Mouse (Mus musculus) heart, adult 2 months (tissue): ENCODE measurements around the gene Tor4a. TPM values are rescaled to one million over a fixed set of nuclear protein-coding genes. Genes with fewer than 3 reads are reported as not detected.

Source experiments
- DNase-seq, 2 experiments: peaks; one replicate each; pipeline ENCODE4 v3.0.0; 2021
- H3K27ac ChIP-seq: fragments of 200-600 bp; 2 replicates; pipeline ENCODE4 v1.8.1; 2022
- H3K27me3 ChIP-seq: fragments of 200-500 bp; 2 replicates; pipeline ENCODE4 v1.6.1; 2012; ENCODE audit warnings: mild to moderate bottlenecking, low read length, inconsistent platforms, mixed read lengths; ENCODE audit not compliant: control insufficient read depth, insufficient read depth
- H3K36me3 ChIP-seq: fragments of 200-500 bp; 2 replicates; pipeline ENCODE4 v1.6.1; 2012; ENCODE audit warnings: low read length, inconsistent platforms; ENCODE audit not compliant: control insufficient read depth, insufficient read depth
- H3K4me1 ChIP-seq: fragments of 200-500 bp; 2 replicates; pipeline ENCODE4 v1.6.1; 2011; ENCODE audit warnings: low read length; ENCODE audit not compliant: control insufficient read depth, insufficient read depth
- H3K4me3 ChIP-seq: fragments of 200-600 bp; 2 replicates; pipeline ENCODE4 v1.8.1; 2022
- H3K79me2 ChIP-seq: fragments of 200-500 bp; replicated peaks from 2 replicates; pipeline ENCODE4 v1.6.1; 2012; ENCODE audit warnings: mild to moderate bottlenecking, inconsistent platforms, low read length, moderate library complexity, mixed read lengths; ENCODE audit not compliant: control insufficient read depth, insufficient read depth
- H3K9ac ChIP-seq: fragments of 200-500 bp; 2 replicates; pipeline ENCODE4 v1.6.1; 2012; ENCODE audit warnings: low read depth, mild to moderate bottlenecking, control low read depth, inconsistent platforms, low read length, mixed read lengths
- CTCF ChIP-seq: fragments of 200-600 bp; IDR thresholded peaks from 2 replicates; pipeline ENCODE4 v1.8.1; 2022; ENCODE audit warnings: antibody characterized with exemption, mild to moderate bottlenecking, moderate library complexity
- EP300 ChIP-seq: fragments of 200-500 bp; IDR thresholded peaks from 2 replicates; pipeline ENCODE4 v1.6.1; 2011; ENCODE audit warnings: low read depth, low read length, control low read depth; ENCODE audit not compliant: insufficient read depth
- POLR2A ChIP-seq: fragments of 200-500 bp; IDR thresholded peaks from 2 replicates; pipeline ENCODE4 v1.6.1; 2011; ENCODE audit warnings: mild to moderate bottlenecking, low read depth, low read length, control low read depth; ENCODE audit not compliant: insufficient read depth
- WGBS: fragments of 180-500 bp; shearing (Covaris S2); methylation state at CpG from one replicate; pipeline ENCODE4 v1.1.7; 2018; 5-methylcytosine and 5-hydroxymethylcytosine counted together
- intact Hi-C: fragments of 180-260 bp; cut with DNase I; formaldehyde crosslinking; loops from one replicate; pipeline ENCODE4 v1.15.1; 2025
- polyA plus RNA-seq: library from polyadenylated mRNA; depleted of rRNA; stranded (reverse); fragments of >200 nt; gene quantifications from 2 replicates; pipeline ENCODE4 v1.2.3, GENCODE M21; 2012
- total RNA-seq, 2 experiments: library from RNA; stranded (reverse); gene quantifications; 2 replicates each; pipeline ENCODE4 v1.2.3; 2021

The Tor4a gene
- total and polyA plus RNA-seq, 3 experiments = 4.3 to 6.8 (median 4.9) TPM

DNA sequence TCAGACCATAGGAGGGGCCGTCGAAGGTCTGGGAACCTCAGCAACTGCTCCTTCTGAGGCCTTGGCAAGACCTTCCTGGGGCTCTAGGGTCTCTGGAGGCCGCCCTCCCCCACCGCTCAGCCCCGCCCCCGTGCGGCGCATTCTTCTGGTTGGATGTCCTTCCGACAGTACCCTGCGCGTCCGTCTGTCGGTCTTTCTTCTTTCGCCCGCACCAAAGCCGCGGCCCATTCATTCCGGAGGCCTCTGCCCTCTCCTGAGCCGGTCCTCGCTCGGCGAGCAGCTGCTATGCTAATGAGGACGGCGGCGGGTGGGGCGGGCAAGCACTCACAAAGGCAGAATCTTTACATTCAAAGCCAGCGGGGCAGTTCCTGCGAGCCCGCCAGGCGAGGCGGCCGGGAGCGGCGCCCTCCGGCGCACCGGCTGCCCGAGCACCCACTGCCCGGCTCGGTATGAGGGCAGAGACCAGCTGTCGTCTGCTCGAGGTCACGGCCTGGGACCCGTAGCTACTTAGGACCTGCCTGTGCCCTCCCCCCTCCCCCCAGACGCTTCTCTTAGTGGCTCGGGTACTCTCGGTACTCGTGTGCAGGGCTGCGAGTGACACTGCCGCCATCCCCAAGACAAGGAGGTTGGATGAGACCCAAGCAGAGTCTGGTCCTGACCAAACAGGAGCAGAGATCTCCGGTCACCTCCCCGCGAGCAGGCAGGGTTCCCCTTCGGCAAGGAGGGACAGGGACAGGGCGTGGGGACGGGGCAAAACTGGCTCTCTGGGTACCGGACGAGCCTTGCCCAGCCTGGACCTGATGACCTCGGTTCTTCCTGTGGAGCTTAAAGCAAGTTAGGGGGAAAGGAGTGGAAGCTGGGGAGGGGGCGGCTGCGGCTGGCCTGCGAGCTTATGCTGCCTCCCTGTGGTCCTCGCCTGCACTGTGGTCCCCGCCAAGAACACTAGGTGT is 10.8 kb downstream of the Tor4a start:
- DNase-seq = peak; percentile 64 to 73
- H3K27me3 ChIP-seq = no peaks in the 10 kb centered on the region
- TF ChIP-seq POLR2A (0 out of 2 replicates have a peak, but pooled peaks have one; percentile 8), CTCF (peak; percentile 66), EP300 (no peak)
- 4% methylated on average over 64 of the region's 64 CpGs for WGBS
- no peaks in the 10 kb centered on the region for H3K79me2 ChIP-seq
- peak overlapping the region; percentile 71 for H3K27ac ChIP-seq
- peak overlapping the region; percentile 68 for H3K9ac ChIP-seq
- H3K4me1 ChIP-seq = peaks cover 4% of the 10 kb centered on the region
- intact Hi-C loops = loop anchor here (1.0 kb wide), 1 partner anchor 59 kb away; no protein-coding TSS in a partner anchor
- peak overlapping the region; percentile 39 for H3K4me3 ChIP-seq
- no peaks in the 10 kb centered on the region for H3K36me3 ChIP-seq

DNA sequence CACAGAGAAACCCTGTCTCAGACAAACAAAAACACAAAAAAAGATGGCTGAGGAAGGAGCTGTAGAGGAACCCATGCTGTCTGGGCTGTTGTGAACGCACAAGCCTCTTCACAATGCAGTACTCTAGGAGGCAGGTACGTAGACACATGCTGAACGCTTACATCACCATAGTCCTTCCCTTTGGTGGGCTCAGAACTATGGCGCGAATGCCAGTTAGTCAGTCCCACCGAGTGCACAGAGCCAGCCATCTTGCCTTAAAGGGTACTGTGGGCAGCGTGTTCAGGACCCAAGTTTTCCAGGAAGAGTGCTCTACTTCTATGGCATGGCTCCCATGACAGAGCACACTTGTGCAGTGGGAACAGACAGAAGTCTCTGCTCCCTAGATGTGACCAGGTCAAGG is 12.2 kb downstream of the Tor4a start:
- DNase-seq = no peak
- intact Hi-C loops = loop anchor here (5.0 kb wide), 1 partner anchor 42 kb away; no protein-coding TSS in a partner anchor
- Histone ChIP-seq H3K4me3 (no peak overlapping the region), H3K27me3 (no peaks in the 10 kb centered on the region), H3K4me1 (peaks cover 4% of the 10 kb centered on the region), H3K27ac (peak overlapping the region; percentile 71; the same call in 1 of the 2 replicates), H3K9ac (no peak overlapping the region), H3K79me2 (no peaks in the 10 kb centered on the region), H3K36me3 (no peaks in the 10 kb centered on the region)
- 86% methylated on average over 7 of the region's 7 CpGs for WGBS
- TF ChIP-seq EP300 (no peak), POLR2A (no peak), CTCF (no peak)

GRCm38 (mm10) chr2:25183336-25183735 is 13.3 kb downstream of the Tor4a start:
- H3K4me1 ChIP-seq = peaks cover 8% of the 10 kb centered on the region
- no peak for TF ChIP-seq EP300
- TF ChIP-seq POLR2A = no peak
- TF ChIP-seq CTCF = no peak
- H3K27me3 ChIP-seq = no peaks in the 10 kb centered on the region
- DNase-seq = no peak
- H3K79me2 ChIP-seq = no peaks in the 10 kb centered on the region
- peak overlapping the region; percentile 61 for H3K4me3 ChIP-seq
- H3K9ac ChIP-seq = no peak overlapping the region
- 44% methylated on average over 2 of the region's 2 CpGs for WGBS
- peak overlapping the region; percentile 28 for H3K27ac ChIP-seq
- no peaks in the 10 kb centered on the region for H3K36me3 ChIP-seq
- intact Hi-C loops = loop anchor here (5.0 kb wide), 1 partner anchor 41 kb away; no protein-coding TSS in a partner anchor

DNA sequence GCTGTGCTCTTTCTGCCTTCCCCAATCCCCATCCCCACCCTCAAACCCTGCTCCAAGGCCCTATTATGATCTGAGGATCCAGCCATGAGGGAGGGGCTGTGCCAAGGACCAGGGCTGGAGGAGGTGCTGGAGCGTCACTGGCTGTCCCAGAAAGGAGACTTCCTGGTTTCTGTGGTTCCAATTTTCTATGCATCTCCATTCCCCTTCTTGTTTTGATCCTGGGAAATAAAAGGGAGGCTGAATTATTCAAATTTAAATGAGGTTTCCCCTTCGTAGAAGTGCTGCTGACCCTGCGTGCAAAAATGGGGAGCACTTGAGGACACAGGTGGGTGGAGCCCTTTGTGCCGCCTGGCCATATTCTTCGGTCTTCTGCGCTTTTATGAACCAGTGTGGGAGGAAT is 14.0 kb downstream of the Tor4a start:
- H3K4me3 ChIP-seq = peak overlapping the region; percentile 61
- H3K36me3 ChIP-seq = no peaks in the 10 kb centered on the region
- DNase-seq = no peak
- 39% methylated on average over 6 of the region's 6 CpGs for WGBS
- H3K27ac ChIP-seq = peak overlapping the region; percentile 89
- H3K27me3 ChIP-seq = no peaks in the 10 kb centered on the region
- intact Hi-C loops = loop anchor here (5.0 kb wide), 1 partner anchor 40 kb away; no protein-coding TSS in a partner anchor
- H3K9ac ChIP-seq = no peak overlapping the region
- no peaks in the 10 kb centered on the region for H3K79me2 ChIP-seq
- TF ChIP-seq POLR2A (0 out of 2 replicates have a peak, but pooled peaks have one; percentile 37), EP300 (no peak)
- peaks cover 11% of the 10 kb centered on the region for H3K4me1 ChIP-seq

GRCm38 (mm10) chr2:25181891-25182397 is 14.7 kb downstream of the Tor4a start:
- H3K27me3 ChIP-seq = no peaks in the 10 kb centered on the region
- no peak for DNase-seq

More at GRCm38 (mm10) chr2:25181891-25182397, 14.7 kb downstream of the Tor4a start:
- Histone ChIP-seq H3K9ac (peak overlapping the region; percentile 50), H3K36me3 (no peaks in the 10 kb centered on the region), H3K79me2 (no peaks in the 10 kb centered on the region), H3K4me3 (peak overlapping the region; percentile 61), H3K4me1 (peaks cover 17% of the 10 kb centered on the region), H3K27ac (peak overlapping the region; percentile 89)
- WGBS = 6% methylated on average over 17 of the region's 17 CpGs
- TF ChIP-seq CTCF (0 out of 2 replicates have a peak, but pooled peaks have one; percentile 15), POLR2A (no peak)
- intact Hi-C loops = loop anchor here (5.0 kb wide), 1 partner anchor 40 kb away; no protein-coding TSS in a partner anchor
